Mouse (Mus musculus) liver, embryonic 14 days (tissue): Measurements from ENCODE around the gene Sdf2l1. TPM values are rescaled to one million over a fixed set of nuclear protein-coding genes. Genes with fewer than 3 reads are reported as not detected.

Source experiments
- polyA plus RNA-seq: library from polyadenylated mRNA; depleted of rRNA; stranded (reverse); fragments of >200 nt; gene quantifications from 2 replicates; pipeline ENCODE4 v1.2.3, GENCODE M21; 2012; rRNA removed

Sdf2l1 gene
- 23.8 and 24.0 TPM in 2 replicates for polyA plus RNA-seq

GRCm38 (mm10) chr16:17132089-17132905 is at the start of gene Sdf2l1:
Gene Sdf2l1, minus strand, starts transcription at chr16:17132383.

GRCm38 (mm10) chr16:17146772-17147235 is 14.6 kb upstream of the Sdf2l1 start, which contains the start of gene Ccdc116:
Gene Ccdc116, minus strand, starts transcription at chr16:17147229.

GRCm38 (mm10) chr16:17144339-17144738 is 12.2 kb upstream of the Sdf2l1 start, which contains the start of gene Ydjc:
Gene Ydjc, plus strand, starts transcription at chr16:17144621.

GRCm38 (mm10) chr16:17124871-17125520 is 7.2 kb downstream of the Sdf2l1 start, which contains the start of gene 2610318N02Rik:
Gene 2610318N02Rik, minus strand, starts transcription at chr16:17125167.

GRCm38 (mm10) chr16:17110771-17111743 is 21.1 kb downstream of the Sdf2l1 start, which contains the start of gene Ppil2:
Gene Ppil2, minus strand, starts transcription at chr16:17111257.

Other genes starting within 250 kb of the Sdf2l1 start
- 4.8 and 5.5 TPM in 2 replicates for gene Ppm1f, start 235.9 kb downstream of the Sdf2l1 start, polyA plus RNA-seq
- 54.9 and 64.9 TPM in 2 replicates for gene Mapk1, start 149.0 kb downstream of the Sdf2l1 start, polyA plus RNA-seq
- 0.32 and 0.42 TPM in 2 replicates for gene Ypel1, start 62.7 kb downstream of the Sdf2l1 start, polyA plus RNA-seq
- 32.2 and 35.2 TPM in 2 replicates for gene Ppil2, start 21.1 kb downstream of the Sdf2l1 start, polyA plus RNA-seq
- 23.3 and 23.4 TPM in 2 replicates for gene 2610318N02Rik, start 7.2 kb downstream of the Sdf2l1 start, polyA plus RNA-seq
- gene Ydjc, start 12.2 kb upstream of the Sdf2l1 start, polyA plus RNA-seq = 8.4 and 9.2 TPM in 2 replicates
- 0.76 and 0.99 TPM in 2 replicates for gene Ccdc116, start 14.8 kb upstream of the Sdf2l1 start, polyA plus RNA-seq
- gene Ube2l3, start 70.3 kb upstream of the Sdf2l1 start, polyA plus RNA-seq = 69.6 and 76.0 TPM in 2 replicates
- gene Rimbp3, start 76.2 kb upstream of the Sdf2l1 start, polyA plus RNA-seq = 0.03 TPM in 2 replicates
- gene Hic2, start 101.2 kb upstream of the Sdf2l1 start, polyA plus RNA-seq = 2.0 and 2.4 TPM in 2 replicates
- 3.9 and 4.2 TPM in 2 replicates for gene Tmem191c, start 143.7 kb upstream of the Sdf2l1 start, polyA plus RNA-seq
- gene Serpind1, start 199.0 kb upstream of the Sdf2l1 start, polyA plus RNA-seq = 102 and 121 TPM in 2 replicates